In genomic region chr16:4272254-4272653, GRCm38 (mm10) we compare ENCODE assay signal across 14 mouse cellular contexts. TPM values are rescaled to one million over a fixed set of nuclear protein-coding genes. Genes with fewer than 3 reads are reported as not detected.
DNase-seq lines count a peak whose midpoint lies in the region; ATAC-seq and TF ChIP-seq lines count a peak whose summit lies in the region.
"Had no signal": no experiment of that assay in that cellular context is flagged by ENCODE, and none has a peak within 500 bp of the region (broad histone marks: within the 10 kb centered on the region; RNA-seq: fewer than 3 reads in every experiment).

No protein-coding gene starts in this region.

- no peak for ATAC-seq in hindbrain, postnatal 0 days
- no peak for ATAC-seq in hindbrain, embryonic 13.5 days (ENCODE audit: low FRiP score)
- ATAC-seq in megakaryocyte progenitor cell, adult 5-6 weeks (replicated peaks; ENCODE audit: poor library complexity): peak; percentile 72
- ATAC-seq: hindbrain, embryonic 16.5 days; midbrain, embryonic 13.5 days had no signal

- no peak for TF ChIP-seq POLR2A in cerebellum, adult 2 months (IDR thresholded peaks at IDR 0.05; ENCODE audit: borderline replicate concordance, insufficient read depth, low read length)
- TF ChIP-seq POLR2A in thymus, adult 2 months (IDR thresholded peaks at IDR 0.05; ENCODE audit: control insufficient read depth, extremely low read depth, insufficient read depth, low read length, poor library complexity): no peak

- no peaks in the 10 kb centered on the region for H3K27me3 ChIP-seq in hindbrain, postnatal 0 days (ENCODE audit: insufficient read depth, low read length)
- peaks cover 7% of the 10 kb centered on the region for H3K27me3 ChIP-seq in hindbrain, embryonic 13.5 days
- no peaks in the 10 kb centered on the region for H3K27me3 ChIP-seq in cerebellum, adult 2 months (ENCODE audit: control insufficient read depth, insufficient read depth, low read length)
- no peaks in the 10 kb centered on the region for H3K27me3 ChIP-seq in thymus, adult 2 months (ENCODE audit: control insufficient read depth, insufficient read depth, low read length)
- H3K27me3 ChIP-seq: limb, embryonic 12.5 days; neural tube, embryonic 12.5 days had no signal

- no peaks in the 10 kb centered on the region for H3K36me3 ChIP-seq in hindbrain, postnatal 0 days (ENCODE audit: insufficient read depth, low read length)
- no peaks in the 10 kb centered on the region for H3K36me3 ChIP-seq in hindbrain, embryonic 13.5 days
- H3K36me3 ChIP-seq in thymus, adult 2 months (ENCODE audit: control insufficient read depth, insufficient read depth, low read length): no peaks in the 10 kb centered on the region
- H3K36me3 ChIP-seq: forebrain, embryonic 12.5 days; limb, embryonic 12.5 days; midbrain, embryonic 13.5 days; neural tube, embryonic 12.5 days had no signal

- H3K4me2 ChIP-seq in hindbrain, postnatal 0 days (ENCODE audit: low read depth, low read length): no peak overlapping the region
- H3K4me2 ChIP-seq in hindbrain, embryonic 13.5 days: no peak overlapping the region
- H3K4me2 ChIP-seq: forebrain, embryonic 12.5 days; limb, embryonic 12.5 days; midbrain, embryonic 13.5 days; neural tube, embryonic 12.5 days had no signal

- H3K9ac ChIP-seq in hindbrain, postnatal 0 days (replicated peaks; ENCODE audit: low read length): no peak overlapping the region
- H3K9ac ChIP-seq in hindbrain, embryonic 13.5 days: no peak overlapping the region
- H3K9ac ChIP-seq: forebrain, embryonic 12.5 days; limb, embryonic 12.5 days; midbrain, embryonic 13.5 days; neural tube, embryonic 12.5 days had no signal

- 86% methylated on average over 3 of the region's 3 CpGs for WGBS in hindbrain, postnatal 0 days
- WGBS in hindbrain, embryonic 13.5 days: 93% methylated on average over 3 of the region's 3 CpGs
- 90% methylated on average over 3 of the region's 3 CpGs for WGBS in cerebellum, adult 2 months
- 81% methylated on average over 3 of the region's 3 CpGs for whole genome bisulfite sequencing in thymus, adult 2 months

- DNase-seq in hindbrain, postnatal 0 days (ENCODE audit: low spot score): no peak
- peak; percentile 63 for DNase-seq in A20 (ENCODE audit: low read depth, low spot score)
- peak; percentile 92 for DNase-seq in R1 (ENCODE audit: low read depth, low spot score)
- DNase-seq in cerebellum, adult 2 months: no peak
- DNase-seq in thymus, adult 2 months: no peak
- DNase-seq in frontal cortex, adult 2 months (ENCODE audit: extremely low spot score in 1 of 2, low spot score in 1 of 2): no peak
- DNase-seq: cerebellum, postnatal 25 days had no signal

- H3K4me3 ChIP-seq in hindbrain, postnatal 0 days (ENCODE audit: low read length): no peak overlapping the region
- H3K4me3 ChIP-seq in hindbrain, embryonic 13.5 days: no peak overlapping the region
- H3K4me3 ChIP-seq in cerebellum, adult 2 months (replicated peaks; ENCODE audit: insufficient read depth, low read depth, low read length): no peak overlapping the region
- H3K4me3 ChIP-seq in thymus, adult 2 months (ENCODE audit: control insufficient read depth, insufficient read depth, low read length): no peak overlapping the region
- H3K4me3 ChIP-seq: forebrain, embryonic 12.5 days; limb, embryonic 12.5 days; midbrain, embryonic 13.5 days; neural tube, embryonic 12.5 days had no signal

- no peaks in the 10 kb centered on the region for H3K9me3 ChIP-seq in hindbrain, postnatal 0 days (ENCODE audit: low read length)
- H3K9me3 ChIP-seq in hindbrain, embryonic 13.5 days: no peaks in the 10 kb centered on the region
- H3K9me3 ChIP-seq: forebrain, embryonic 12.5 days; limb, embryonic 12.5 days; midbrain, embryonic 13.5 days; neural tube, embryonic 12.5 days had no signal

- H3K27ac ChIP-seq in hindbrain, postnatal 0 days: no peak overlapping the region
- H3K27ac ChIP-seq in hindbrain, embryonic 13.5 days: no peak overlapping the region
- no peak overlapping the region for H3K27ac ChIP-seq in cerebellum, adult 2 months (ENCODE audit: insufficient read depth, low read length)
- H3K27ac ChIP-seq in thymus, adult 2 months (ENCODE audit: control insufficient read depth, insufficient read depth, low read length): no peak overlapping the region
- H3K27ac ChIP-seq: forebrain, embryonic 12.5 days; limb, embryonic 12.5 days; midbrain, embryonic 13.5 days; neural tube, embryonic 12.5 days had no signal

- TF ChIP-seq CTCF in hindbrain, postnatal 0 days (IDR thresholded peaks at IDR 0.05; ENCODE audit: low read depth): 0 out of 2 replicates have a peak, but pooled peaks have one; percentile 9
- TF ChIP-seq CTCF in cerebellum, adult 2 months (IDR thresholded peaks at IDR 0.05; ENCODE audit: borderline replicate concordance, insufficient read depth, low read depth, low read length): no peak
- TF ChIP-seq CTCF in thymus, adult 2 months (IDR thresholded peaks at IDR 0.05; ENCODE audit: borderline replicate concordance, control insufficient read depth, extremely low read depth, insufficient read depth, low read length, poor library complexity): no peak

- H3K4me1 ChIP-seq in hindbrain, postnatal 0 days (ENCODE audit: insufficient read depth, low read length): peaks cover 10% of the 10 kb centered on the region; the same call in 1 of the 2 replicates
- peaks cover 22% of the 10 kb centered on the region for H3K4me1 ChIP-seq in hindbrain, embryonic 13.5 days (replicated peaks)
- H3K4me1 ChIP-seq in cerebellum, adult 2 months (ENCODE audit: control insufficient read depth, insufficient read depth, low read length): 0 out of 2 replicates have a peak, but pooled peaks cover 3% of the 10 kb centered on the region
- H3K4me1 ChIP-seq in thymus, adult 2 months (replicated peaks; ENCODE audit: control insufficient read depth, insufficient read depth, low read length): 0 out of 2 replicates have a peak, but pooled peaks cover 3% of the 10 kb centered on the region

RNA-seq across cellular contexts. Expression of gene Crebbp, which starts 58.5 kb away (rescaled TPM):
- total RNA-seq in hindbrain, postnatal 0 days (2014; rRNA removed): 59.4 and 61.6 TPM in 2 replicates
- 28.3 and 29.8 TPM in 2 replicates for polyA plus RNA-seq in hindbrain, postnatal 0 days (2015; fragmentation: Nextera tagmentation; extraction: Ambion mirVana)
- 41.2 and 41.6 TPM in 2 replicates for polyA plus RNA-seq in hindbrain, embryonic 13.5 days (2015; fragmentation: Nextera tagmentation; extraction: Ambion mirVana)
- 43.2 and 45.4 TPM in 2 replicates for total RNA-seq in megakaryocyte progenitor cell, adult 5-6 weeks (2015)
- total RNA-seq in megakaryocyte progenitor cell, adult 5-6 weeks (2017): 11.5 and 25.0 TPM in 2 replicates
- 33.8 and 38.5 TPM in 2 replicates for polyA plus RNA-seq in cerebellum, adult 2 months (2012; rRNA removed)
- polyA plus RNA-seq in thymus, adult 2 months (2012; rRNA removed): 56.9 and 76.8 TPM in 2 replicates
- 37.1 and 38.0 TPM in 2 replicates for polyA plus RNA-seq in frontal cortex, adult 2 months (2012; rRNA removed)

Comparison
In these comparisons a context has a peak if more than half of its experiments do, and no peak if none do; other contexts are left out.
1. DNase-seq: peak in A20 (single experiment) and R1 (single experiment); none in hindbrain, postnatal 0 days (single experiment), cerebellum, adult 2 months (0 of 2), thymus, adult 2 months (single experiment) and frontal cortex, adult 2 months (0 of 2).